Comparison of ENCODE assay signal across 1 mouse cellular context in genomic region chr6:128763736-128764523, GRCm38 (mm10).
A peak's percentile ranks its signal among the peaks of the same experiment; 100 is the strongest.
TF ChIP-seq lines count a peak whose summit lies in the region.

No protein-coding gene starts in this region.

TF ChIP-seq in MEL, 35 proteins besides CTCF, POLR2A, EP300 and RAD21 (continued from another document):
- 0 out of 2 replicates have a peak, but pooled peaks have one; percentile 14 for TF ChIP-seq KAT2A (conservative IDR thresholded peaks at IDR 0.05; ENCODE audit: low read depth, low read length)
- peak; percentile 56; the same call in 1 of the 2 replicates for TF ChIP-seq ELF1 (IDR thresholded peaks at IDR 0.05; ENCODE audit: low read depth, low read length)
- no peak for TF ChIP-seq RCOR1 (IDR thresholded peaks at IDR 0.05; ENCODE audit: low read depth, low read length)
- TF ChIP-seq MAZ (IDR thresholded peaks at IDR 0.05; ENCODE audit: low read depth, low read length), result no peak
